Mouse (Mus musculus): ENCODE results near the gene Fastkd3.

DNA sequence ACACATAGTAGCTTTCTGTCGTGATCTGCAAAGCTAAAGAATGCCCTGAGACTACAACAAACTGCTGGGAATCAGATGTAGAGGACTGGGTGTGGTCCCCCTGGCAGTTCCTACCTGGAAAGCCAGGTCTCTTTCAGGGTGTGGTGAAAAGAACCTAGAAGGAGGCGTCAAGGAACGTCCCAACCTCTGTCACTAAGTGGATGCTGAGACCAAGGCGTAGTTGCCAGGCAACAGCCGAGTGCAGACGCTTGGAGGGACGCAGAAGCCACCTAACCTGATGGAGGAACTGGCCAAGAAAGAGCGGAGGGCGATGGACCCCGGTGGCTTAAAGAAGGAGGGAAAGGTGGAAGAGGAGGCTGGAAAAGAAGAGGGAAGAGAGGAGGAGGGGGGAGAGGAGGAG lies 15.2 kb downstream of the Fastkd3 start, which contains the start of gene 1700001L19Rik:
- TF ChIP-seq CTCF (IDR thresholded peaks at IDR 0.05; ENCODE audit: low read depth) (no peak), EP300 (optimal IDR thresholded peaks at IDR 0.05) (no peak)
